ENCODE assay signal across 12 mouse cellular contexts in the genomic region with DNA sequence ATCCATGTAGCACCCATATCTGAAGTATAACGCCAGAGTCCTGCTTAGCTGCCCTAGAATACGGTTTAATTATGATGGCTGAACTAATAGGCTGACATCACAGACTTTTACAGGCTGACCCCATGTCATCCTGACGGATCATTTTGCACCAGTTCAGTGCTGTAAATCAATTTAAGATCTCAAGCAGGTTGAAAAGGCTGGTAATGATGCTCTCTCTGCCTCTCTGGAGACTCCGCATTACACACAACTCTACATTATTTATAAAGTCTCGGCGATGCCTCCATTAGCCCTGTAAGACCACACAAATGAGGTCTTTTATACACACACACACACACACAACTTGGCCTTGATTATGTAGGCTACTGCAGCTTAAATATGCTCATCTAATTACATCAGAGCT. TPM values are rescaled to one million over a fixed set of nuclear protein-coding genes. Genes with fewer than 3 reads are reported as not detected.
DNase-seq lines count a peak whose midpoint lies in the region; ATAC-seq and TF ChIP-seq lines count a peak whose summit lies in the region.
"Had no signal": no experiment of that assay in that cellular context is flagged by ENCODE, and none has a peak within 500 bp of the region (broad histone marks: within the 10 kb centered on the region; RNA-seq: fewer than 3 reads in every experiment).

No protein-coding gene starts in this region.

- no peaks in the 10 kb centered on the region for H3K36me3 ChIP-seq in lung, embryonic 14.5 days (ENCODE audit: insufficient read depth)
- no peaks in the 10 kb centered on the region for H3K36me3 ChIP-seq in forebrain, postnatal 0 days (ENCODE audit: insufficient read depth)
- no peaks in the 10 kb centered on the region for H3K36me3 ChIP-seq in midbrain, embryonic 11.5 days (ENCODE audit: control insufficient read depth, insufficient read depth, low read length)
- H3K36me3 ChIP-seq in stomach, postnatal 0 days (ENCODE audit: control insufficient read depth, insufficient read depth, low read length) = no peaks in the 10 kb centered on the region
- H3K36me3 ChIP-seq: lung, embryonic 15.5 days had no signal

- DNase-seq in lung, embryonic 14.5 days = no peak
- no peak for DNase-seq in lung, postnatal 25 days (ENCODE audit: low spot score)
- no peak for DNase-seq in forebrain, postnatal 0 days
- no peak for DNase-seq in midbrain, embryonic 11.5 days (ENCODE audit: low spot score, missing footprints)
- no peak for DNase-seq in stomach, postnatal 0 days (ENCODE audit: low spot score)
- no peak for DNase-seq in gastrocnemius, postnatal 10 days
- DNase-seq in kidney, postnatal 10 days = no peak
- DNase-seq in yolk sac, embryonic 10.5 days (ENCODE audit: low spot score) = no peak
- DNase-seq: heart, postnatal 4 days; spleen, adult 18-20 months; thymus, postnatal 4 days had no signal

- H3K4me2 ChIP-seq in lung, embryonic 14.5 days = peak overlapping the region; percentile 18; the same call in 1 of the 2 replicates
- H3K4me2 ChIP-seq in forebrain, postnatal 0 days (ENCODE audit: low read depth) = peak overlapping the region; percentile 61
- peak overlapping the region; percentile 3; the same call in 1 of the 2 replicates for H3K4me2 ChIP-seq in midbrain, embryonic 11.5 days
- peak overlapping the region; percentile 73; the same call in 1 of the 2 replicates for H3K4me2 ChIP-seq in stomach, postnatal 0 days (replicated peaks; ENCODE audit: low read depth)

- H3K4me1 ChIP-seq in lung, embryonic 14.5 days (ENCODE audit: insufficient read depth) = peaks cover 6% of the 10 kb centered on the region; the same call in 1 of the 2 replicates
- peaks cover 26% of the 10 kb centered on the region for H3K4me1 ChIP-seq in forebrain, postnatal 0 days (ENCODE audit: insufficient read depth)
- peaks cover 13% of the 10 kb centered on the region for H3K4me1 ChIP-seq in midbrain, embryonic 11.5 days (ENCODE audit: control insufficient read depth, insufficient read depth, low read length)
- peaks cover 9% of the 10 kb centered on the region for H3K4me1 ChIP-seq in stomach, postnatal 0 days (replicated peaks; ENCODE audit: control insufficient read depth, insufficient read depth)

- H3K9ac ChIP-seq in lung, embryonic 14.5 days = no peak overlapping the region
- H3K9ac ChIP-seq in forebrain, postnatal 0 days = peak overlapping the region; percentile 96
- H3K9ac ChIP-seq in midbrain, embryonic 11.5 days (ENCODE audit: low read length) = no peak overlapping the region
- no peak overlapping the region for H3K9ac ChIP-seq in stomach, postnatal 0 days (ENCODE audit: low read length)
- H3K9ac ChIP-seq: lung, embryonic 15.5 days had no signal

- TF ChIP-seq EP300 in stomach, postnatal 0 days (optimal IDR thresholded peaks at IDR 0.05) = no peak

- no peak for TF ChIP-seq CTCF in lung, embryonic 14.5 days (IDR thresholded peaks at IDR 0.05; ENCODE audit: low read depth)
- TF ChIP-seq CTCF in forebrain, postnatal 0 days (IDR thresholded peaks at IDR 0.05; ENCODE audit: low read depth) = no peak
- TF ChIP-seq CTCF in stomach, postnatal 0 days (IDR thresholded peaks at IDR 0.05; ENCODE audit: low read depth) = no peak

- H3K27me3 ChIP-seq in lung, embryonic 14.5 days (ENCODE audit: insufficient read depth, low read length) = no peaks in the 10 kb centered on the region
- no peaks in the 10 kb centered on the region for H3K27me3 ChIP-seq in forebrain, postnatal 0 days (ENCODE audit: insufficient read depth, low read length)
- H3K27me3 ChIP-seq in midbrain, embryonic 11.5 days (ENCODE audit: control insufficient read depth, insufficient read depth, low read length) = no peaks in the 10 kb centered on the region
- no peaks in the 10 kb centered on the region for H3K27me3 ChIP-seq in stomach, postnatal 0 days (ENCODE audit: control insufficient read depth, insufficient read depth, low read length)
- H3K27me3 ChIP-seq: lung, embryonic 15.5 days had no signal

- peak overlapping the region; percentile 85; the same call in 1 of the 2 replicates for H3K4me3 ChIP-seq in lung, embryonic 14.5 days (ENCODE audit: low read depth, low read length)
- H3K4me3 ChIP-seq in forebrain, postnatal 0 days (ENCODE audit: low read depth, low read length) = peak overlapping the region; percentile 89
- H3K4me3 ChIP-seq in midbrain, embryonic 11.5 days (ENCODE audit: low read depth, low read length) = no peak overlapping the region
- no peak overlapping the region for H3K4me3 ChIP-seq in stomach, postnatal 0 days (ENCODE audit: low read depth, low read length)

- no peak for ATAC-seq in lung, embryonic 14.5 days (ENCODE audit: insufficient read depth)
- ATAC-seq in forebrain, postnatal 0 days = no peak
- ATAC-seq in midbrain, embryonic 11.5 days (ENCODE audit: low FRiP score) = no peak
- ATAC-seq in stomach, postnatal 0 days (ENCODE audit: low FRiP score, low TSS enrichment) = no peak

- no peaks in the 10 kb centered on the region for H3K9me3 ChIP-seq in lung, embryonic 14.5 days (ENCODE audit: low read depth, low read length)
- no peaks in the 10 kb centered on the region for H3K9me3 ChIP-seq in forebrain, postnatal 0 days (ENCODE audit: low read length)
- no peaks in the 10 kb centered on the region for H3K9me3 ChIP-seq in midbrain, embryonic 11.5 days (ENCODE audit: control insufficient read depth, low read length)
- no peaks in the 10 kb centered on the region for H3K9me3 ChIP-seq in stomach, postnatal 0 days (ENCODE audit: control insufficient read depth, low read length)
- H3K9me3 ChIP-seq: lung, embryonic 15.5 days had no signal

- WGBS in lung, embryonic 14.5 days = 69% methylated on average over 6 of the region's 6 CpGs
- WGBS in forebrain, postnatal 0 days = 27% methylated on average over 6 of the region's 6 CpGs
- 73% methylated on average over 6 of the region's 6 CpGs for WGBS in midbrain, embryonic 11.5 days
- WGBS in stomach, postnatal 0 days = 59% methylated on average over 6 of the region's 6 CpGs

- no peak overlapping the region for H3K27ac ChIP-seq in lung, embryonic 14.5 days (ENCODE audit: low read depth)
- peak overlapping the region; percentile 98; the same call in 1 of the 2 replicates for H3K27ac ChIP-seq in forebrain, postnatal 0 days (ENCODE audit: low read depth, low read length)
- H3K27ac ChIP-seq in midbrain, embryonic 11.5 days (ENCODE audit: low read depth, low read length) = no peak overlapping the region
- H3K27ac ChIP-seq in stomach, postnatal 0 days (replicated peaks) = no peak overlapping the region

RNA-seq across cellular contexts. Expression of a gene that starts 2.4 kb away (rescaled TPM):
- polyA plus RNA-seq in lung, embryonic 14.5 days (2014; fragmentation: Nextera tagmentation; extraction: Ambion mirVana) = 52.1 and 52.2 TPM in 2 replicates
- 62.6 and 80.1 TPM in 2 replicates for total RNA-seq in forebrain, postnatal 0 days (2014; rRNA removed)
- 49.7 and 57.1 TPM in 2 replicates for polyA plus RNA-seq in forebrain, postnatal 0 days (2015; fragmentation: Nextera tagmentation; extraction: Ambion mirVana)
- polyA plus RNA-seq in midbrain, embryonic 11.5 days (2014; fragmentation: Nextera tagmentation; extraction: Ambion mirVana) = 55.5 and 63.1 TPM in 2 replicates
- polyA plus RNA-seq in stomach, postnatal 0 days (2015; fragmentation: Nextera tagmentation; extraction: Ambion mirVana) = 25.9 and 31.5 TPM in 2 replicates
- 10 to 100 TPM; 34.2 to 38.3 TPM for total RNA-seq in gastrocnemius, postnatal 10 days (2021)

Comparison
In these comparisons a context has a peak if more than half of its experiments do, and no peak if none do; other contexts are left out.
1. H3K4me2 ChIP-seq: peak in every context shown above with its lines; median percentile 73 in stomach, postnatal 0 days; 61 in forebrain, postnatal 0 days; 18 in lung, embryonic 14.5 days; 3 in midbrain, embryonic 11.5 days.
2. H3K4me3 ChIP-seq: peak in lung, embryonic 14.5 days (single experiment) and forebrain, postnatal 0 days (single experiment); none in midbrain, embryonic 11.5 days (single experiment) and stomach, postnatal 0 days (single experiment).